Mouse (Mus musculus) kidney, adult 11 months (tissue): ENCODE measurements around the gene Atp6v1g3.

Experiments
- DNase-seq: peaks from one replicate; pipeline ENCODE4 v3.0.0; 2022

The Atp6v1g3 gene

DNA sequence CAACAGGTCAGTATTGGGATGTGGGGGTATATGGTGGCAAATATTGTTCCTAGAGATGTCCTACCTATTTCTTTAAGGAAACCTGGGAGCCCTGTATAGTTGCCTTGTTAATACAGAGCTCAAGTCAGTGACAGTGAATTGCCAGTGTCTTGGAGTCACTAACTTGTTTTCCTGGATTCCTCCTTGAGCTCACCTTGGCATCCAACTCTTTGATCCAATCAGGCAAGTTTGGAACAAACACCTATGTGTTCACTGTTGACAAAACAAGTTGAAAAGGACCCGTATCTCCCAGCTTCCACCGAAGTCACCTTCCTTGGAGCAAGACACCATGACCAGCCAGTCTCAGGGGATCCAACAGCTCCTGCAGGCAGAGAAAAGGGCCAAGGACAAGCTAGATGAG lies at the start of gene Atp6v1g3:
TSS of gene Atp6v1g3 (plus strand) at position 301 of the 400 bp plus-strand sequence.
- DNase-seq = peak; percentile 7

DNA sequence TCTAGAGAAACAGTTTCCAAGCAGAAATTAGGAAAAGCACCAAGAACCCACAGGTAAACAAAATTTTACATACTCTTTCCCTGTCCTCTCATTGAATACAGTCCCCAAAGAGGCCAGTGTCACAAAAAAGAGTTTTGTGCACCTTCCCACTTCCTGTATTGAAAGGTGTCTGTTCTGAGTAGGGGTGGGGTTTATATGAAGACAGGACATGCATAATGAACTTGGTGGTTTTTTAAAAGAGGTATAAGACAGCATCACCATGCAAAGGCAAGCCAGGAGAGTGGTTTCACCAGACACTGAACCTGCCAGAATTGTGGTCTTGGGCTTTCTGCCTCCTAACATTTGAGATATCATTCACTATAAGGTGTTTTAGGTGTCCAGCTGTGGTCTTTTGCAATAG lies 40.5 kb upstream of the Atp6v1g3 start:
- DNase-seq = no peak

DNA sequence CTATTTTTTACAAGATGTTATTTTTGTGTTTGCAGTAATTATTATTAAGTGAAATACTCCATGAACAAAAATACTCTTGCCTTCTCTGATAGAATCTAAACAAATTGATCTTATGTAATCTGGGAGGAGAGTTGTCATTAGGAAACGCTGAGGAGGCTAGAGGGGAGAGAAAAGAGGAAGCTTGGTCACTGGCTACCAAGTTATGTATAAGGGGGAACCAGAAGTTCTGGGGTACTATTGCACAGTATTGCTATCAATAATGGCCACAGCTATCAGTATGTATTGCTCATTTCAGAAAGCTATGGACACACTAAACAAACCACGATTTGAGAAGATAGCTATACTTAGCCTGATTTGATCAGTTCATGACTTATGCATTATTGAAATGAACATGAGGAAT lies 36.3 kb upstream of the Atp6v1g3 start:
- no peak for DNase-seq

DNA sequence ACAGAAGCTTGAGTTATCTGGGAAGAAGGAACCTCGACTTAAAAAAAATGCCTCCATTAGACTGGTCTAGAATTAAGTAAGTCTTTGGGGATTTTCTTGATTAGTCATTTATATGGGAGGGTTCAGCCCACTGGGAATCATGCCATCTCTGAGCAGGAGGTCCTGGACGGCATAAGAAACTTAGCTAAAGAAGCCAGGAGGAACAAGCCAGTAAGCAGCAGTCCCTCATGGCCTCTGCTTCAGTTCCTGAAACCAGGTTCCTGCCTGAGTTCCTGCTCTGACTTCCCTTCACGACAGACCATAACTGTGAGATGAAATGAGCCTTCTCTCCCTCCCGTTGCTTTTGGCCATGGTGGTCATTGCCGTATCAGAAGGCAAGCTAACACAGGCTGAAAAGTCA lies 29.6 kb upstream of the Atp6v1g3 start:
- DNase-seq = no peak

DNA sequence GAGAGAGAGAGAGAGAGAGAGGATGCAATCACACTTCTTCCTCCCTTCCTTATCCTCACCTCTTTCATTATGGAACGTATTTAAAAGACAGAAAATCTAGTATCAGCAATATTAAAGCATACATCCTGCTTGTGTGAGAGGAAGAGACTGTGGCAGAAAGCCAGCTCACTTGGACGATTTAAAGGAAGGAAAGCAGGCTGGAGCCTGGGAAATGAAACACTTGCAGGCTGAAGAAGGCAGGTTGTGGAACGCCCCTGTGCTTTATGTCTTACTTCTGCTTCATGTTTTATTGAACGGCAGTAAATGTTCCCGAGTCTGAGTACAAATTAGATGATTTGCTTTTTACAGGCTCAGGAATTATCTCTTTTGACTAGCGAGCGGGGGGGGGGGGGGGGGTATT lies 29.1 kb upstream of the Atp6v1g3 start:
- no peak for DNase-seq

DNA sequence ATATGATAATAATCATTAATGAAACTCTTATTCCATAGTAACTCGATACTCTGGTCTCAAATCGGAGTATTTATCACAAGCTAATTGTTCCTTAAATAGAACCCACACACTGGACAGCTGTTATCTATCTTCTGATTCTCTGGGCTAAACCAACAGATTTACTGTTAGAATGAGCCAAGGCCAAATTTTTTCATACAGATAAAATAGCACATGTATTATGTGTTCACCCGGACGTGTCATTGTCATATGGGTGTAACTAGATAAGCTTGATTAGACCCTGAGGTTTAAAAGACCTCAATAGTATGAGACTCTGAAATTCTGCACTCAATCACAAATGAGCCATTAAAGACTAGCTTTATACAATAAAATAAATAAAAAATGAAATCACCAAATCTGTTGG lies 28.4 kb upstream of the Atp6v1g3 start:
- no peak for DNase-seq

DNA sequence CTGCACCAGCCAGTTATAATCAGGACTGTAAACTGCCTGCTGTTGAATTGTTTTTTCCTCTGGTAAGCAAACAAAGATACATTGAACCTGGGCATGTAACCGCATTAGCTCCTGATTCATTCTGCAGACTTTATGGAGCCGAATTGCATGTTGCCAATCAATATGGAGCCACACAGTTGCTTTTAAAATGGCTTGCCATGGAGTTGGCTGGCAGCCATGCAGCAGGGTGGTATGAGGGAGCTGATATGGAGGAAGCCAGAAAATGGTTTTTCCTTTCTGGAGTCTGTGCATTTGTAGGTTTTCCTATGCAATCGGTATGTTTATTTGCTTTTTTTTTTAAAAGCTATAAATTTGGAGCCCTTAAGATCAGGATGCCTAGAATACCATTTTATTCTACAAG lies 28.0 kb upstream of the Atp6v1g3 start:
- no peak for DNase-seq

DNA sequence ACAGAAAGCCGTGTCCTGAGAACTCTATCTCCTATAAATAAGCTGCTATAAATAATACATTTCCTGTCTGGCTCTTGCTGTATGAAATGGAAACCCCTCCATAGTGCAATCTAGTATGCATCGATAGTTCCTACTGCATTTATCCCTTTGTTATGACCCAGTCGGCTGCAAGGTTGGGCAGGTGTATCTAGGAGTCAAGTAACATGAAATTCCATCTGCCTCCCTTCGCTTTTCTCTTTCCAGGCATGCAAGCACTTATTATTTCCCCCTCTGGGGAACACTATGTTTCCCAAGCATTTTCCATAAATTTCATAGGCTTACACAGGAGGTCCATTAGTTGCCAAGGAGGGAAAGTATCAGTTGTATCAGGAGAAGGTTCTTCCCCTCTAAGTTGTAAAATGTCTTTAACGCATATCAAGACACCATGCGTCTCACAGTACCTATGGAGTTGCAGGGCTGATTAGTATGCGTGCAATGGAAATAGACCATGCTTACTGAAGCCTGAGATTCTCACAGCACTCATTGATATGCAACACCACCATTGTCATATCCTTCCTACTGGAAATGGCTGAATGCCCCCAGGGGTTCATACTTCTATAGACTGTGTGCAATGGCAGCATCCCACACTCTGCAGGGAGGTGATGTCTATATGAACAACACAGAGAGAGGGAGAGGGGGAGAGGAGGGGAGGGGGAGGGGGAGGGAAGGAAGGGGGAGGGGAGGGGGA lies 26.9 kb upstream of the Atp6v1g3 start:
- DNase-seq = no peak

DNA sequence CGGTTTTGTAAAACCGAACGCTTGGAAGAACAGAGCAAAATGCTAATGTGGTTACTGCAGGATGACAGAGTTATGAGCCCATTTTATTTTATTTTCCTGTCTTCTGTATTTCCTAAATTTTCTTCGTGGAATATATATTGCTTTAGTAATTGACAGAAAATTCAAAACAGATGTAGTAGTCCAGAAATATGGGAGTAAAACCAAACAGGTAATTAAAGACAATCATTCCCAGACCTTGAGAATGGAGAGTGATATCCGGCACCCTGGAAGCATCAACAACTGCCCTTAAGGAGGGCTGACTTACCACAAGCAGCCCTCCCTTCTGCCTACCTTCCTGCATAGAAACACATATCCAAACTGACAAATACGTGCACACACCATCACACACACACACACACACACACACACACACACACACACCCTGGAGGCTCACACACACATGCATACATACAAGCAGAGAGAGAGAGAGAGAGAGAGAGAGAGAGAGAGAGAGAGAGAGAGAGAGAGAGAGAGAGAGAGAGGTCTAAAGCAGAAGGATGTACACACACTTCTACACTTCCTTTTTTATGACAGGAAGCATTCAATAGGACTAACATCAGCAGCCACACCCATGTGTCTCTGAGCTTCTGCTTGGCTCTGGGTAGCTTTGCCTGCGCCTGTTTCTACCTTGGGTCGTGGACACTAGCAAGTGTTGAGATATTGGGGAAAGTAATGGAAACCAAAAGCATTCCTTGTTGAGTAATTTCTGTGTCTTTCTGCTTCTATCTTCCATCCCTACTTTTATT lies 25.6 kb upstream of the Atp6v1g3 start:
- no peak for DNase-seq

DNA sequence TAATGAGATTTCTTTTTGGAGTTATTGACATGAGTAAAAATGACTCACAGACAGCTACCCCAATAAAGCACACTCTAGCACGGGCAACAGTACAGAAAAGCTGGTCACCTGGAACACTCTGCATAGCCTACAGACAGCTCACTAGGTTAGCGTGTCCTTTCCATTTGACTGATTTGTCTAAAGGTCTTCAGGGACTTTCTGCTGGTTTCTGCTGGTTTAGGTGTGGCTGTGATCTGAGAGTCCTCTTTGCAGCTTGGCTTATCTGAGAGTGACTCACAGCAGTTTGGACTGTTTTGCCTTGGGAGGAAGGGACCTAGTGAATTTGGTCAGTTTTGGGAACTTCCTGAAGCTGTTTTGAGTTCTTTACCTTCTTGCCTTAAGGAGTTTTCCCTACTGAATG lies 24.8 kb upstream of the Atp6v1g3 start:
- peak; percentile 19 for DNase-seq

DNA sequence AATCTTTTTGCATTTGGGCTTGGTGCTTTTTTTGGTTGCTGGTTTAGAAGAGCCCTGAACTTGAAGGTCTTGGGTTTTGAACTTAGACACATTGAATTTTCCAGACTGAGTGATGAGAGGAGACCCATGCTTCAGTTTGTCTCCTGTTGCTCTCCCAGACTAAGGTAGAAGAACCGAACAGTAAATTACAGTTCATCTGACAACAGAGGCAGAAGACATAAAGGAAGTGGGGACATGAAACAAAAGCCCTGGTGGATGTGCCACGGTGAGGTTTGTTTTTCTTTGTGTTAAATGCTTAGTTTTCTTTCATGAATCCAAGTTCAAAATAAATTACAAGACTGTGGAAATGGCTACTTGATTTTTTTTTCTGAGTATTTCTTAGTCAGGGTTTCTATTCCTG lies 22.6 kb upstream of the Atp6v1g3 start:
- no peak for DNase-seq

DNA sequence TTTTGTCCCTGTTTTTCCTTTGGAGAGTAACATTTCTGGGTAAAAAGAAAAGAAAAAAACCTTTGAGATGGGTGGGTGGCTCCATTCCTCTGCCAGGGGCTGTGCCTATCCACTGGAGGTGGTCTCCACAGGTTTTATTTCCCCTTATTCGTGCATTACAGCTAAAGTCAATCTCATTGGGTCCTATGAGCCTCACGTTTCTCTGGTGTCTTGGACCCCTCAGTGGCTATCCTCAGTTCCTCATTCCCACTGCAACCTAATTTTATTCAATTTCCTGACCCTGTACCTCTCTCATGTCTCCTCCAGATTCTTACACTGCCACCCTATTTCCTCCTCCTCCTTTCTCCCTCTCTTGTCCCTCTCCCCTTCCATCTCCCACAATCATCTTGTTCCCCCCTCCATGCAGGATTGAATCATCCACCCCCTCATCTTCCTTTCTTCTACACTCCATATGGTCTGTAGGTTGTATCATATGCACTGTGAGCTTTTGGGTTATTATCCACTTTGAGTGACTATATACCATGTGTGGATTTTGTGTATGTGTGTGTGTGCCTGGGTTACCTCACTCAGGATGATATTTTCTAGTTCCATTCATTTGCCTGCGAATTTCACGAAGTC lies 17.3 kb upstream of the Atp6v1g3 start:
- no peak for DNase-seq

DNA sequence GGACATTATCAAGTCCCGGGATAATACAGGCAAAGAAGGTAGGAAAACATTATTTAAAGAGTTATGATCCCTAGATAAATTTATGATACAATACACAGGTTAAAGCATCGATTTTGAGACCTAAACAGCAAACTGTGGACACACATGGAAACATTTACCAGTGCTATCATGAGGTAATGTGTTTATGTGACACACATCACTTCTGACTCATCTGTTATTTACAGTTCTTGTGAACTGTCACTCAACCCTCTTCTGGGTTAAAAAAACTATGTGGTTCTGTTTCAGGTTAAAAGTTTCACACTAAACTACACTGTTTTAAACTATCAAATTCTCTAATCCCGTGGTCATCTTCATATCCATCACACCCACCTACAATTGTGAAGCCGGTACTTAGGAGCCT lies 14.8 kb upstream of the Atp6v1g3 start:
- DNase-seq = no peak

DNA sequence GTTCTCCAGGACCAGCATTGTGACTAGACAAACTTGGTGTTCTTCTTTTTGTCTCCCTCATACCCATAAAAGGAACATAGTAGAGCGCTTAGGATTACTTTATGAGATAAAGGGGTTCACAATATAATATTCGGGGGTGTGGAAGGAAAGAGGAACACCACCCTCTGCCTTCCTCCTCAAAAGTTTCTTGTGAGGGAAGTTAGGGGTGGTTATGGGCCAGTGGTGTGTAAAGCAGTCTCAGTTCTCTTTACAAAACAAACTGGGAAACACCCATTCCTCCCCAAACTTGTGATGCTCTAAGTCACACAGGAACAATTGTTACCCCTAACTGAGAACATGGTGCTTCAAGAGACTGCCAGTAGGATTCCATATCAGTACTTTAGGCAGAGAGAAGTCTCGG lies 12.0 kb upstream of the Atp6v1g3 start:
- DNase-seq = no peak

DNA sequence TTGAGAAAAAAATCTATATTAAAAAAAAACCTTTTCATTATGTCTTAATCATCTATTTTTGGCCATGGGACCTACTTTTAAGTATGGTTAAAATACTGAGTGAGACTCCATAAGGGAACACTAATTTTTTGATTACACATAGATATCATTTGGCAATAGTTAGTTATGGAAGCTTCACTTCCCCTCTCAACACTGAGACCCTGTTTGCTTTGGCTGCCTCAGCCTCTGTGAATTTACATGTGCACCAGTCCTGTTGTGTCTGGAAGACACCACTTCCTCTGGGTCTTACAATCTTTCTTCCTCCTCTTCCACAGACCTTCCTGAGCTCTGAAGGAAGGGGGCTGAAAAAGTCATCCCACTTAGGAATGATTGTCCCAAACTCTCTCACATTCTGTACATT lies 11.1 kb upstream of the Atp6v1g3 start:
- no peak for DNase-seq

DNA sequence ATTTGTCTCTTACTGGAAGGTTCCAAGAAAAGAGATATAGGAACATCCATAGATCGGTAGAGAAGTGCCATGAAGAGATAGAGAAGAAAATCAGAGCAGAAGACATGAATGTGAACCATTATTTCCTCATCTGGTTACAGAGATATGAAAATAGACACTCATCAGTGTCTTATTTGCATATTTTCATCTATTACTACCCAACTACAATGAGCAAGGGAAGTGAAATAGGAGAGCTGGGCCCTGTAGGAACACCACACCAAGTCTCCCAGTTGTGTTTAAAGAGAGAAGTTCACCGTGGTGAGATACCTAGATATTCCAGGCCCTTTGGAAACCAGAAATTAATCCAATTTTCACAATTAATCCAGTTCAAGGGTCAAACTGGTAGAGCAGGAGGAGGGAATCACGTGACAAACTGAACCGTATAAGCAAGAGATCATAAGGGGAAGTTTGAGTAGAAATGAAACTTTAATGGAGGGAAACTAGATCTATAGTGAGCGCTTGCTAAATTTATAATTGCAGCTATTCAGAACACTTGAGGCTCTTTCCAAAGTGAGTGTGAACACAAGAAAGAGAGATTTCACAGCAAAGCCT lies 6.0 kb upstream of the Atp6v1g3 start:
- no peak for DNase-seq

DNA sequence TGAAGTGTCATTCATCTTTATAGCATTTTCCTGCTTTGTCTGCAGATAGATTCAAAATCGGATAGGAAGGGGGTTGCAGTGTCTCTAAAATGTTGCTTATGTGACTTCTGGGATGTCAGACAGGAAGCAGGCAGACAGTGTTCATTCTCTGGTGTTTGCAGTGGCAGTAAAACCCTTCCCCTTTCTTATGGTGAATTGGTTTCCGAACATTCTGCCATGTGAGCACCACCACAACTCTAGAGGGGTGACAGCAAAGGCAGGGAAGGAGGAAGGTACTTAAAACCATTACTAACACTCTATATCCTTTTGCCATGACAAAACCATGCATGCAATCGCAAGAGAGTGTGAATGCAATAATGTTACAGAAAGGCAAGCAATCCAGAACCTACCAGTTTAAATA lies 1.4 kb downstream of the Atp6v1g3 start:
- DNase-seq = no peak

DNA sequence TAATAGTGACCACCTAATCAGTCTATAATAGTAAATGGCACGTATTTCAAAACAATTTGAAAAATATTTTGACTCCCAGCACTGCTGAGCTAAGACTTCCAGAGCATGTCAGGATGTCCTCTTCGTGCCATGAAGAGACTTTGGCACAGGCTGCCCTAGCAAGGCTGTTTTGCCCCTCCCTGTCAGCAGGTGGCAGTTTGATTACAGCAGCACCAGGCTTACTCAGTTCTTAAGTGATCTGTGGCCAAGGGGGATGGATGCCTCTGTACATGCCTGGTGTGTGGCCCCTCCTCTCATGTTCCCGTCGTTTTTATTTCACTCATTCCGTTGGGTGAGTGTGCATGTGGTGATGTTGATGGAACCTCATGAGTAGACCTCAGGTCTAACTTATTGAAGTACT lies 2.3 kb downstream of the Atp6v1g3 start:
- peak; percentile 7 for DNase-seq

DNA sequence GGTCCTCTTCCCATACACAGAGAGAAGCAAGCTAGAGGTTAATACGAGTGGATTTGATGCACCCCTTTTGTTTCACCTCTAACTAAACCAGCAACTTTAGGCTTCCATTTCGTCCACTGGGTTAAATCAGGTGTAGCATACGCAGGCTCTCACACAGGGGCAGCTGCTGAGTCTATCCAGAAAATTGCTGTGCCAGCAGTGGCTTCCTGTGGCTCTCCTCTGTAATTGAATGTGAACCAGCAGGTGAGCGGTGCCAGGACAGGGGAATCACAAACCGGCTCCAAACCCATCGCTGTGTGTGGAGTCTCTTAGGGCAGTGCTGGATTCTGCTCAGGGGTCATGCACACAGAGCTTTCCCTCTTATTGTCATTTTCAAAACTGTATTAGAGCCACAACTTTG lies 7.6 kb downstream of the Atp6v1g3 start:
- no peak for DNase-seq

DNA sequence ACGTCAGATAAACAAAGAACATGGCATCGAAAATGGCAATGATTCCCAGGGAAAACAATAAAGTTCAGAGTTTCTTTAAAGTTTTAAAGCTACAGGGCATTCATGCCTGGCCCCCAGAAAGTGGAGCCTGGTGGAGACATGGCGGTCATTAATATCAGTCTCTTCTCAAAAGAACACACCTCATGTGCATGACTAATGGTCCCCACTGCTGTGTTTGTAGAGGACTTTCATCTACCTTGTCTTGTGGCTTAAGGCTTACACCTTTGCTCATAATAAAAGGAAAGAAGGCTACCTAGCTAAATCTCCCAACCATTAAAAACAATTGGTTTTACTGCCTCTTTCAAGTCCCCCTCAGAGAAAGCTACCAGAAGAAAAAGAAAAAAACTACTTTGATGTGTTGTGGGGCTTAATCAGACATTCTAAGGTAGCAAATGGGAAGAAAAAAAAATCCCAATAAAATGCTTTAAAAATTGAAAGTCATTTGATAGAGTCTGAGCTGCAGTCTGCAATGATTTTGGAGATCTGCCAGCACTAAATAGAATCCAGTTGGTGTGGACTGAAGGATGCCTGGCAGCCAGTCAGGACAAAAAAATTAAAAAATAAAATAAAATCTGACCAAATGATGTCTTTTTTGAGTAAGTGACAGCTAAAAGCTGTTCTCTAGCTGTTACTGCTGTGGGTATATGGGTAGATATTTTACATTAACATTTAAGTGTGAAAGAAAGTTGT lies 9.0 kb downstream of the Atp6v1g3 start:
- no peak for DNase-seq

DNA sequence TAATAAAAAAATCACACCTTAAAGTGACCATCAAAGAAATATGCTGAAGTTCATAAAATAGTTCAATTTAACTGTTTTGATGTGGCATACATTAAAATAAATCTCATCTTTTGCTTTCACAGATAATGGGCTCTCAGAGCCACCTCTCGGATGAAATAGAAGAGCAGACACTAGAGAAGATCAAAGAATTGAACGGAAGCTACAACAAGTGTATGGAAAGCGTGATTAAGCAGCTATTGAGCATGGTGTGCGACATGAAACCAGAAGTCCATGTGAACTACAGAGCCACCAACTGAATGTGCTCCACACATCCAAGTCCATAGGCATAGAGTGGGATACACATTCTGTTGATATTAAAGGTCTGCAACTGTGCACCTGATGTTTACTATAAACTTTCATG lies 14.1 kb downstream of the Atp6v1g3 start:
- DNase-seq = no peak

DNA sequence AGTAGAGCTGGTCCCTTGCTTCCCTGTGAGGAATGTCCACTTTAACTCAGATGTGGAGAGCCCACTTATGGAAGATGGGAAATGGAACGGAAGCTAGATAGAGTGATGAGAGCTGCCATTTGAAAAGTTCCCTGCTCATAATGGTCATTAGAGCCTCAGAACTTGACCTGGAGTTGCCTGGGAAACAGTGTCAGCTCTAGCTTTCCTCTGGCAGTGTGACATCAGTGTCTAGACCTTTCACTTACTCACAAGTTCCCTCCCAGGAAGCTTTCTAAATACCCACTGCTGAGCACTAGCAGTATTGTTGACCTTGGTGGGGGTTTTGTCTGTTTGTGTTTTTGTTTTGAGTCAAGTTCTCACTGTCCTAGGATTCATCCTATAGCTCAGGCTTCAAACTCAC lies 15.2 kb downstream of the Atp6v1g3 start:
- no peak for DNase-seq
